Mouse (Mus musculus): ENCODE results near the gene Ntrk1. TPM values are rescaled to one million over a fixed set of nuclear protein-coding genes. Genes with fewer than 3 reads are reported as not detected.
"Not testable (repeated sequence)": the region's sequence is repeated elsewhere in the genome, so short reads cannot be mapped to it uniquely, and the experiment has no call there.

Gene Ntrk1
- 0.07 and 0.16 TPM in 2 replicates for polyA plus RNA-seq (2012; rRNA removed)

DNA sequence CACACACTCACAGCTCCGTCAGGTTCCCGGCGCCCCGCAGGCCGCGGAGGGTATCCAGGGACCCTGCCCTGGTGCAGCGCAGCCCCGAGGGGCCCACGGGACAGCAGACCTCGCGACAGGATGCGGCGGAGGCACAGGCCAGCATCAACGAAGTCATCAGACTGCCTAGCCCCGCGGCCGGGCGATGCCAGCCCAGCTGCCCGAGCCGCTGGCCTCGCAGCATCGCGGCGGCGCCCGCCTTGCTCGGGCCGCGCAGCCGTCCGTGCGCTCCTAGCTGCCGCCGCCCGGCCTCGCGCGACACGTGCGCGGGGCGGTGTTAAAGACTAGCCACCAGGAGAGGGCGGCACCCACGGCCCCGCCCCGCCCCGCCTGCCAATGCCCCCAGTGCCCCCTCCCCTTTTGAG lies at the start of gene Ntrk1:
Gene Ntrk1 (minus strand): TSS at position 241 of the 404 bp plus-strand sequence.
- 1% methylated on average over 44 of the region's 47 CpGs for WGBS
- DNase-seq (ENCODE audit: low read depth, low spot score) = no peak

- DNase-seq (ENCODE audit: low read depth, low spot score) = no peak
These were observed 45.9 kb upstream of the Ntrk1 start for GRCm38 (mm10) chr3:87840858-87841257.

- peak; percentile 33 for DNase-seq (ENCODE audit: low read depth, low spot score)
- WGBS = under 1% methylated on average over 4 of the region's 4 CpGs
These were observed 43.7 kb upstream of the Ntrk1 start for GRCm38 (mm10) chr3:87838622-87839021.

GRCm38 (mm10) chr3:87833482-87833881 lies 38.5 kb upstream of the Ntrk1 start:
- WGBS = 40% methylated on average over 5 of the region's 5 CpGs
- DNase-seq (ENCODE audit: low read depth, low spot score) = no peak

- WGBS = 78% methylated on average over 7 of the region's 7 CpGs
- DNase-seq (ENCODE audit: low read depth, low spot score) = no peak
These were observed 37.3 kb upstream of the Ntrk1 start for GRCm38 (mm10) chr3:87832109-87832859.

- DNase-seq (ENCODE audit: low read depth, low spot score) = peak; percentile 6
- 43% methylated on average over 10 of the region's 10 CpGs for WGBS
These were observed 34.1 kb upstream of the Ntrk1 start for GRCm38 (mm10) chr3:87829025-87829424.

DNA sequence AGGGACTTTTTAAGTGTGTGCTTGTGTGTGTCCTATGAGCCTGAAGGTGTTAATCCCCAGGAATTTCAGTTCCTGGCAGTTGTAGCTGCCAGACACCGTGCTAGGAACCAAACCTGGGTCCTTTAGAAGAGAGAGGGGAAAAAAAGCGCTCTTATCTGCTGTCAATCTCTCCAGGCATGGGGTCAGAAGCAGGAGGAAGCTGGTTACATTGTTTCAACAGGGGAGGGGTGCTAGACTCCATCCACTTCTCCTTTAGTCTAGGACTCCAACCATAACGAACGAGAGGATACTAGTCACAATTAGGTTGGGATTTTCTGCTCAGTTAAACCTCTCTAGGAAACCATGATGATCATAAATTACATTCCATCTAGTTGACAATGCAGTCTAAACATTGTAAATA lies 33.5 kb upstream of the Ntrk1 start:
- 38% methylated on average over 4 of the region's 4 CpGs for whole genome bisulfite sequencing
- no peak for DNase-seq (ENCODE audit: low read depth, low spot score)

- not testable (repeated sequence) for DNase-seq (ENCODE audit: low read depth, low spot score)
- 86% methylated on average over 1 of the region's 1 CpGs for WGBS
These were observed 29.2 kb upstream of the Ntrk1 start, which contains the start of gene Pear1 for GRCm38 (mm10) chr3:87824206-87824605. TSS of gene Pear1 (minus strand) at chr3:87824306.

- DNase-seq (ENCODE audit: low read depth, low spot score) = no peak
- WGBS = 72% methylated on average over 12 of the region's 12 CpGs
These were observed 23.3 kb upstream of the Ntrk1 start for GRCm38 (mm10) chr3:87818226-87818625.

GRCm38 (mm10) chr3:87816646-87817093 lies 21.7 kb upstream of the Ntrk1 start:
- WGBS = 5% methylated on average over 12 of the region's 12 CpGs
- peak; percentile 58 for DNase-seq (ENCODE audit: low read depth, low spot score)

DNA sequence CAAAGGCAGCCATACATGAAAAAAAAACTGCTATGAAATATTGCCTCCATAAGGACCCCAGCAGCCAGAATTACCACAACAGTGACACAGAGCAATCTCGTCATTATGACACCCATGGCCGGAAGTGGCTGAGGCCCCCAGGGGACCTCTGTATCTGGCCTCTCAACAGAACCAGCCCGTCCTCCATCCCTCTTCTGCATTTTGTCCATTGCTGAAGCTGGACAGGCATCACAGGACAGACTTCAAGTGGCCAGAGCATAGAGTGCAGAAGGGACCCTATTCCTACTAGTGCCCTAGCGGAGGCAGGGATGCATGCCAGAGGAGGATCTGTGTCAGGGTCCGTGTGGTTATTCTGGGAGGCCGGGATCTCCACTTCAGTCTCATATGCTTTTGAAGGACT lies 21.2 kb upstream of the Ntrk1 start:
- 63% methylated on average over 6 of the region's 6 CpGs for WGBS

DNA sequence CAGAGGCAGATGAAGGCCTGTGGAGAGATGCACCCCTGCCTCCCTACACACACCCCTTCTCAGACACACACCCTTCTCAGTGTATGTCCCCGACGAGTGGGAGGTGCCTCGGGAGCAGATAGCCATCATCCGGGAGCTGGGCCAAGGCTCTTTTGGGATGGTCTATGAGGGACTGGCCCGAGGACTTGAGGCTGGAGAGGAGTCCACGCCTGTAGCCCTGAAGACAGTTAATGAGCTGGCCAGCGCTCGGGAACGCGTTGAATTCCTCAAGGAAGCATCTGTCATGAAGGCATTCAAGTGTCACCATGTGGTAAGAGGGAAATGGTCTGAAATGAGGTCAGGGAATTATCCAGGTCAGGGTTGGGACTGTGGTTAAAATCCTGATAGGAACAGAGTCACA lies 17.9 kb upstream of the Ntrk1 start:
- WGBS = 34% methylated on average over 10 of the region's 10 CpGs
- DNase-seq (ENCODE audit: low read depth, low spot score) = no peak

More for the DNA sequence above, 21.2 kb upstream of the Ntrk1 start:
- DNase-seq (ENCODE audit: low read depth, low spot score) = no peak

DNA sequence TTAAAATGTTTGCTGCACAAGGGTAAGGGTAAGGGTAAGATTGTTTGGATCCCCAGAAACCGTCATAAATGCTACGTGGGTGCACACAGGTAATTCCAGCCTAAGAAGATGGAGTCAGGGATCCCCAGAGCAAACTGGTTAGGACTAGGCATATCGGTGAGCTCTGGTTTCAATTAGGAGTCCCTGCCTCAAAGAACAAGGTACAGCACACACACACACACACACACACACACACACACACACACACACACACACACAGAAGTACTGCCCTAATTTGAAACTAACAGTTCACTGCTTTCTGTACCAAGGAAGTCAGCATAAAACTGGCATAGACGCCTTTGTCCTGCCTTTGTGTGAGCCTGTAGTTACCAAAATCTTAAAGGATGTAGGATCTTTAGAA lies 17.5 kb upstream of the Ntrk1 start:
- WGBS = 67% methylated on average over 4 of the region's 4 CpGs
- DNase-seq (ENCODE audit: low read depth, low spot score) = no peak

DNA sequence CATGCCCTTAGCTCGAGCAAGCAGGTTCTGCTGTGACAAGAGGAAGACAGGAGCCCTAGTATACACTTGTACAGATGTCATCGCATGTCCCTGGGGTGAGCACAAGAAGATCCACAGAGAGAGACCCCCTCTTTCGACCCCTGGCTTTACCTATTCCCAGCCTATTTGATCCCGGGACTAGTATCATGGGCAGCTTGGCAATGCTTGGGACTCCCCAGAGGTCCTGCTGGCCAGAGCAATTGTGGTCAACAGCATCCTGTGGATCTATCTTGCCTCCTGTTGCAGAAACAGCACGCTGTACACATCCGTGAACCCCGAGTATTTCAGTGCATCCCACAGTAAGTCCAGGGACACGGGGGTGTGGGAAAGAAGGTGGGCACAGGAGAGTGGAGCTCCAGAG lies 16.3 kb upstream of the Ntrk1 start:
- WGBS = 79% methylated on average over 8 of the region's 8 CpGs
- no peak for DNase-seq (ENCODE audit: low read depth, low spot score)

DNA sequence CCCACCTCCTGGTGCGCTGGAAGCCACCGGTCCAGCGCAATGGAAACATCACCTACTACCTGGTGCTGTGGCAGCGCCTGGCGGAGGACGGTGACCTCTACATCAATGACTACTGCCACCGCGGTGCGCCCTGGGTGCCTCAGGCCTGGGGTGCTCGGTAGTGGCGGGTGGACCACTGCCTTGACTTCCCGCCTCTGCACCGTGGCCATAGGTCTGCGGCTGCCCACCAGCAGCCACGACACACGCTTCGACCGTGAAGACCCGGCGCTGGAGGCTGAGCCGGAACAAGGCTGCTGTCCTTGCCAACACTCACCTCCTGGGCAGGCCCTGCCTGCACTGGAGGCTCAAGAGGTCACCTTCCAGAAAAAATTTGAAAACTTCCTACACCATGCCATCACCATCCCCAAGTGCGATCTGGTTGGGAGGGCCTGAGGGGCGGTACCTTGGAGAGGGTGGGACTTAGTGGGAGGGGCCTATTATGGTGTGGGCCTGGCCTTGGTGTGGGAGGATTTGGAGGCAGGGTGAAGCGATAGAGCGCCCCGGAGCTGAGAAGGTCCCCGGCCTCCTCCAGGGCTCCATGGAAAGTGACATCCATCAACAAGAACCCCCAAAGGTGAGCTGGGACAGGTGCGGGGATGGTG lies 14.5 kb upstream of the Ntrk1 start:
- 10% methylated on average over 28 of the region's 28 CpGs for WGBS
- DNase-seq (ENCODE audit: low read depth, low spot score) = no peak

GRCm38 (mm10) chr3:87804038-87804677 lies 9.2 kb upstream of the Ntrk1 start:
- DNase-seq (ENCODE audit: low read depth, low spot score) = no peak

DNA sequence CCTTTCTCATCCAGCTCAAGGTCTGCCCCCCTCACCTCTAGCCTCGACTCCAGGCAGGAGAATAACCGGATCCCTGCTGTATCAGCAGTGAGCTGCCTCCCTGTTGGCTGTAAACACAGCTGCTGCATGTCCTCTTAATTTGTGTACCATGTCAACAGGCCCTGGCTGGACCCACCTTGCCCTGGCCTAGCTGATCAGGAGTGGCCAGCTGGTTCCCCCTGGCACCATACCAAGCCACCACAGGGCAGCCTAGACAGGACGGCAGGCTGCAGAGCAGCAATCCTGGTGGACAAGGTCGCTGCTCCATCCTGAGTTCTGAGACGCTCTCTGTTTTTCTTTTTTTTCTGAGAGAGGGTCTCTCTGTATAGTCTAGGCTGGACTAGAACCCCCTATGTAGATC lies 6.7 kb upstream of the Ntrk1 start:
- 30% methylated on average over 5 of the region's 5 CpGs for WGBS

More at GRCm38 (mm10) chr3:87804038-87804677, 9.2 kb upstream of the Ntrk1 start:
- WGBS = 4% methylated on average over 26 of the region's 26 CpGs

DNA sequence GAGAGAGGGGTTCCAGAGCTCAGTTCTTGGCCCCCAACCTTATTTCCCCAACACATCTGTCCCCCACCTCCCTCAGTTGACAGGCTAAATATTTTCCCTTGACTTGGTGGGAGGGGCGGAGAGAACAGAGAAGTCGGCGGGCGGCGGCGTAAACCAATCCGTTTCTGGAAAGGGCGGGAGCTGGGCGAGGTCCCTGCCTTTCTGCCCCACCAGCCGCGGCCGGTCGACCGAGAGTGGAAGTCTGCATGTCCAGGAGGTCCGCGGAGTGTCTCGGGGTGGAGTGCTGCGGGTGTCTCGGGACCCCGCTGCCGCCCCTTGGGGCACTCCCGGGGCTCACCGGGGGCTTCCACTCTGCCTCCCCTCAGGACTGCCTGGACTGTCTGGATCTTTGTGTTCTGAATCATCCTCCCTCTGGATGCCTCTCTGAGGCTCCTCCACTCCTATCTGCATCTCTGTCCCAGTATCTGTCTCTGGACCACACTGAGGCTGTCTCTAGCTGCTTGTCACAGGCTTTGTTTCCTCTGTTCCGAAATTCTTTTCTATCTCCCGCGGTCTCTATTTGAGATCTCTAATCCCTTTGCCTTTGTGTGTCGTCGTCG lies 1.9 kb upstream of the Ntrk1 start, which contains the start of gene Insrr:
Gene Insrr (plus strand): TSS at position 216 of the 599 bp plus-strand sequence.
- WGBS = 2% methylated on average over 29 of the region's 29 CpGs
- no peak for DNase-seq (ENCODE audit: low read depth, low spot score)

More for the DNA sequence above, 6.7 kb upstream of the Ntrk1 start:
- DNase-seq (ENCODE audit: low read depth, low spot score) = no peak

DNA sequence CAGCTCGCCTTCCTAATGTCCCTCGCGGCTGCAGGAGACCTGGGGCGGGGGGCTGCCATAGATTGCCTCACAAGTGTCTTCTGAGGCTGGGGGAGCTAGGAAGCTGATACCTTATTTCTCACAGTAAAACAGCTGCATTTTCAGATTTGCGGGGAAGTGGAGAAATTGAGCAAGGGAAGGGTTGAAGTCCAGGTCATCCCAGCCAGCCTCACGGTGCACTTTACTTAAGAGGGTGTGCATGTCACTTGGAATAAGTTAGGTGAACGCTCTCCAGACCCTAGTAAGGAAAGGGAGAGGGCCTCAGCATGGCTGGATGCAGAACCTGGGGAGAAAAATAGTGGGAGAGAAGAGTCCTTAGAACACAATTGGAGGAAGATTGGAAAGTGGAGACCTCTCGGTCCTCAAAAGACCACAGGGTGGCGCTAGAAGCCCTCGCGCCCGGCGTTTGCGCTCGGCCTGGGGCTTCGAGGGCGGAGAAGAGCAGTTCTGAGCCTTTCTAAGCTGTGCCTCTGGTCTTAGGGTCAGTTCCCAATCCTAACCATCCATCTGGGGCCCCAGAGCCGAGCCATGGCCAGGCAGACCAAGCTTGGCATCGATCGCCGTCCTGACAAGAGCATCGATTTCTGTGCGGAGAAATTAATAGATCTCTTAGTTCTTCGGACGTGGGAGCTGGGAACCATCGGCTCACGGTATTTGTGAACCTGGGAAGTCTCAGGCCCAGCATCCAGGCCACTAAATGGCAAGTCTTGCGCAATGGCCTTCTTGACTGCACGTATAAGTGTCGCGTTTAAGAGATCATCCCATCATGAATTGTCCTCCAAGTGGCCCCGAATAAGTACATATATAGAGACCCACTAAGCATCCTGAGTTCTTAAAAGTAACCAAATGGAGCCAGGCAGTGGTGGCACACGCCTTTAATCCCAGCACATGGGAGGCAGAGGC lies 645 bp upstream of the Ntrk1 start:
- 17% methylated on average over 33 of the region's 33 CpGs for WGBS
- no peak for DNase-seq (ENCODE audit: low read depth, low spot score)

Measured in large intestine, adult 2 months (tissue).